Mouse (Mus musculus) layer of hippocampus, postnatal 14 days (tissue): ENCODE measurements at regions not wholly inside any gene's neighbourhood (a gene's known extent, or its start where the extent isn't known, plus 50 kb on each side); places are given as distances from the start of the nearest gene placed in this dataset.

Experiments used
- DNase-seq, 2 experiments: peaks; one replicate each; pipeline ENCODE4 v3.0.0; 2021 to 2022; ENCODE audit warnings: low spot score in 2 of 2, mixed read lengths in 1 of 2

- no peak for DNase-seq
Observed at GRCm38 (mm10) chr6:39283761-39284415, 77.3 kb upstream of the Kdm7a start.

- no peak for DNase-seq
Observed at GRCm38 (mm10) chr6:39278317-39278716, 71.7 kb upstream of the Kdm7a start.

GRCm38 (mm10) chr6:39274774-39275502, 68.3 kb upstream of the Kdm7a start:
- DNase-seq = peak; percentile 28 to 47

GRCm38 (mm10) chr6:39273427-39273826, 66.8 kb upstream of the Kdm7a start:
- DNase-seq = no peak

GRCm38 (mm10) chr6:39270457-39270856, 63.9 kb upstream of the Kdm7a start:
- DNase-seq = no peak

- DNase-seq = no peak
Observed at GRCm38 (mm10) chr6:39269706-39270105, 63.1 kb upstream of the Kdm7a start.

- no peak for DNase-seq
Observed at GRCm38 (mm10) chr6:39268647-39269428, 62.2 kb upstream of the Kdm7a start.

GRCm38 (mm10) chr6:39264722-39265121, 58.1 kb upstream of the Kdm7a start:
- no peak for DNase-seq

- DNase-seq = no peak
Observed at GRCm38 (mm10) chr6:39263615-39264014, 57.0 kb upstream of the Kdm7a start.

GRCm38 (mm10) chr6:39261951-39262350, 55.4 kb upstream of the Kdm7a start:
- no peak for DNase-seq

- no peak for DNase-seq
Observed at GRCm38 (mm10) chr6:39260480-39260879, 53.9 kb upstream of the Kdm7a start.

- DNase-seq = no peak
Observed at GRCm38 (mm10) chr6:39259129-39259528, 52.5 kb upstream of the Kdm7a start.

GRCm38 (mm10) chr6:39258656-39259055, 52.1 kb upstream of the Kdm7a start:
- no peak for DNase-seq

- DNase-seq = no peak
Observed at GRCm38 (mm10) chr6:39257667-39258395, 51.2 kb upstream of the Kdm7a start.

GRCm38 (mm10) chr6:39257111-39257571, 50.6 kb upstream of the Kdm7a start:
- DNase-seq = peak in 1 of 2 experiments; percentile 27

- peak; percentile 47 to 61 for DNase-seq
Observed at GRCm38 (mm10) chr6:39256304-39257103, 49.9 kb upstream of the Kdm7a start.
